Mouse (Mus musculus) embryonic facial prominence, embryonic 12.5 days (tissue): Measurements from ENCODE around the gene Olfr891. TPM values are rescaled to one million over a fixed set of nuclear protein-coding genes. Genes with fewer than 3 reads are reported as not detected.
"Not testable (repeated sequence)": the region's sequence is repeated elsewhere in the genome, so short reads cannot be mapped to it uniquely, and the experiment has no call there.

Source experiments
- ATAC-seq: fragments of 200-750 bp; cut with Nextera tagmentation; 2 replicates; pipeline ENCODE4 v1.8.0; 2017; ENCODE audit not compliant: insufficient number of reproducible peaks, insufficient read depth, low FRiP score, low TSS enrichment
- H3K27ac ChIP-seq: fragments of 300-500 bp; sonication (generic); 2 replicates; pipeline ENCODE4 v1.5.1; 2016; ENCODE audit warnings: mild to moderate bottlenecking
- H3K27me3 ChIP-seq: fragments of 300-500 bp; sonication (generic); 2 replicates; pipeline ENCODE4 v1.6.1; 2016; ENCODE audit warnings: mild to moderate bottlenecking, moderate library complexity
- H3K36me3 ChIP-seq: fragments of 300-500 bp; sonication (generic); 2 replicates; pipeline ENCODE4 v1.6.1; 2016; ENCODE audit warnings: mild to moderate bottlenecking
- H3K4me1 ChIP-seq: fragments of 300-500 bp; sonication (generic); 2 replicates; pipeline ENCODE4 v1.6.1; 2016
- H3K4me2 ChIP-seq: fragments of 300-500 bp; sonication (generic); replicated peaks from 2 replicates; pipeline ENCODE4 v1.6.1; 2016; ENCODE audit warnings: mild to moderate bottlenecking, moderate library complexity
- H3K4me3 ChIP-seq: fragments of 300-500 bp; sonication (generic); 2 replicates; pipeline ENCODE4 v1.5.1; 2016; ENCODE audit warnings: mild to moderate bottlenecking
- H3K9ac ChIP-seq: fragments of 300-500 bp; sonication (generic); 2 replicates; pipeline ENCODE4 v1.6.1; 2016; ENCODE audit warnings: mild to moderate bottlenecking, moderate library complexity
- H3K9me3 ChIP-seq: fragments of 300-500 bp; sonication (generic); 2 replicates; pipeline ENCODE4 v1.6.1; 2016; ENCODE audit warnings: mild to moderate bottlenecking, moderate library complexity
- WGBS: fragments of 180-500 bp; shearing (Covaris S2); methylation state at CpG from one replicate; pipeline ENCODE4 v1.1.7; 2016; 5-methylcytosine and 5-hydroxymethylcytosine counted together
- polyA plus RNA-seq: library from polyadenylated mRNA; unstranded; fragments of >200 nt; fragmentation: Nextera tagmentation; extraction: Ambion mirVana; gene quantifications from 2 replicates; pipeline ENCODE4 v1.2.1, GENCODE M21; 2016

The Olfr891 gene
- polyA plus RNA-seq: not detected in 2 replicates

GRCm38 (mm10) chr9:38180721-38181120 is at the start of gene Olfr891:
TSS of gene Olfr891 (minus strand) at chr9:38180821.
- Histone ChIP-seq H3K4me1 (no peaks in the 10 kb centered on the region), H3K4me3 (no peak within 1 kb of the TSS), H3K9ac (no peak within 1 kb of the TSS), H3K27ac (no peak within 1 kb of the TSS), H3K9me3 (peaks cover 4% of the 10 kb centered on the region; the same call in 1 of the 2 replicates), H3K36me3 (no peaks in the 10 kb centered on the region), H3K27me3 (no peaks in the 10 kb centered on the region), H3K4me2 (no peak within 1 kb of the TSS)
- 78% methylated on average over 1 of the region's 1 CpGs for WGBS
- ATAC-seq: no peak

GRCm38 (mm10) chr9:38217755-38218154 is 37.1 kb upstream of the Olfr891 start, which contains the start of gene Olfr894:
TSS of gene Olfr894 (plus strand) at chr9:38218055.
- Histone ChIP-seq H3K27ac (no peak within 1 kb of the TSS), H3K27me3 (no peaks in the 10 kb centered on the region), H3K4me2 (no peak within 1 kb of the TSS), H3K36me3 (no peaks in the 10 kb centered on the region), H3K9ac (no peak within 1 kb of the TSS), H3K9me3 (no peaks in the 10 kb centered on the region), H3K4me3 (no peak within 1 kb of the TSS), H3K4me1 (no peaks in the 10 kb centered on the region)
- ATAC-seq: no peak

DNA sequence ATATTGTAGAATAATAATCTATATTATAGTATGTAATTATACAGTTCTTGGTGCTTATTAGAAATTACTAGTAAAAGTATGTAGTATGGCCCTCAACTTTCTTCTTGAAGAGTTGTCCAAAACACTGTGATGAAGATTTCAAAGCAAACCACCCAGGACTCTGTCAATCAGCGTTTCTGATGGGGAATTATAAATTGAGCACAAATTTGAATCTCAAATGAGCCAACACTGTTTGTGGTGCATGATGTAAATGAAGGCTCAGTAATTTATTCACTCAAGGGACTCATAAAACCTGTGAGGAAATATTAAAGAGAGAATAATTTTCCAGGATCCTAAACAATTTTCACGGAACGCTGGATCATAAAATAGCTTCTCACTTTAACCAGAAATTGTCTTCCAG is 27.4 kb upstream of the Olfr891 start, which contains the start of gene Olfr893:
Gene Olfr893 (plus strand): TSS at position 301 of the 400 bp plus-strand sequence.
- Histone ChIP-seq H3K9me3 (no peaks in the 10 kb centered on the region), H3K27ac (no peak within 1 kb of the TSS), H3K4me2 (no peak within 1 kb of the TSS), H3K27me3 (no peaks in the 10 kb centered on the region), H3K4me1 (no peaks in the 10 kb centered on the region), H3K36me3 (no peaks in the 10 kb centered on the region), H3K4me3 (no peak within 1 kb of the TSS), H3K9ac (no peak within 1 kb of the TSS)
- no peak for ATAC-seq
- WGBS: 89% methylated on average over 3 of the region's 3 CpGs

DNA sequence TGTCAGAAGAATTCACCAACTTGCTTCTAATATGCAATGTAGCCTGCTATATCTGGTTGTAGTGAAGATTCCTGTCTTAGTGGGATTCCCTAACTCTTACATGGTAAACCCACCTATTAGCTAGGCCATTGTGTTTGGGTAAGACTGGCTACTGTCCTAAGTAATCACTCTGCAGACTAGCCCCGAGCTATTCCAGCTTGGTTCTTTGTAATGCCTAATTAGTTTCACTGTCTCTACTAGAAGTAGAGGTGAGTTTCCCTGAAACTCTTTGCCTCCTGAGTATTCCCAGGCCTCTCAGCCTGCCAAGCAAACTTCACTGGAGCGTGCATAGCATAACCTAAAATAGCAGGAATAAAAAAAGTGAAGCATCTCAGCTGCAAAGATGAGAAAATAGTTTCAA is 12.3 kb downstream of the Olfr891 start:
- WGBS: 47% methylated on average over 2 of the region's 2 CpGs
- H3K4me1 ChIP-seq, ATAC-seq: not testable (repeated sequence)

DNA sequence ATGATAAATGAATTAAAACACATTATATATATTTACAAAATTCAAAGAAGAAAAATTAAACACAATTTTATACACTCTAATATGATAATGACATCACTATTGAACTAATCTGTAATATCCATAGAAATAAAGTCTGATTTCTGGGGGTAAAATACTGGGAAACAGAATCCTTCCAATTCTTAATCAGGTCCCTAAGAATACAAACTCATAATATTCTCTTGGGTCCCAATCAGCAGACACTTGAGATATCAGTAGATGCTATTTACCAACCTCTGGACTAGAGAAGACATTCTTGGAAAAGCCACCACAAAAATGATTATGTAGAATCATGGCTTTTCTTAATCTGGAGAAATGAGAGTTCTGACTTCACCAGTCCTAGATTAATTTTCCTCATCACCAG is 38.4 kb downstream of the Olfr891 start, which contains the start of gene Olfr890:
Gene Olfr890 (plus strand): TSS at position 301 of the 400 bp plus-strand sequence.
- Histone ChIP-seq H3K4me2 (no peak within 1 kb of the TSS), H3K4me1 (no peaks in the 10 kb centered on the region), H3K27ac (no peak within 1 kb of the TSS), H3K9me3 (no peaks in the 10 kb centered on the region), H3K9ac (no peak within 1 kb of the TSS), H3K27me3 (no peaks in the 10 kb centered on the region), H3K36me3 (no peaks in the 10 kb centered on the region), H3K4me3 (no peak within 1 kb of the TSS)
- ATAC-seq: no peak

More for the DNA sequence above, 12.3 kb downstream of the Olfr891 start:
- not testable (repeated sequence) for H3K4me2 ChIP-seq, H3K27me3 ChIP-seq, H3K27ac ChIP-seq, H3K36me3 ChIP-seq, H3K4me3 ChIP-seq, H3K9me3 ChIP-seq, H3K9ac ChIP-seq

Other genes with a start within 250 kb of the Olfr891 start
- not detected in 2 replicates for gene Olfr881, start 189.0 kb downstream of the Olfr891 start, polyA plus RNA-seq
- gene Olfr883, start 155.0 kb downstream of the Olfr891 start, polyA plus RNA-seq: not detected in 2 replicates
- gene Olfr884, start 134.3 kb downstream of the Olfr891 start, polyA plus RNA-seq: not detected in 2 replicates
- not detected in 2 replicates for gene Olfr885, start 119.5 kb downstream of the Olfr891 start, polyA plus RNA-seq
- gene Olfr887, start 96.7 kb downstream of the Olfr891 start, polyA plus RNA-seq: not detected in 2 replicates
- gene Olfr888, start 72.7 kb downstream of the Olfr891 start, polyA plus RNA-seq: not detected in 2 replicates
- 0.10 TPM in 2 replicates for gene Olfr889, start 65.6 kb downstream of the Olfr891 start, polyA plus RNA-seq
- not detected in 2 replicates for gene Olfr890, start 38.3 kb downstream of the Olfr891 start, polyA plus RNA-seq
- gene Olfr893, start 27.5 kb upstream of the Olfr891 start, polyA plus RNA-seq: not detected in 2 replicates
- not detected in 2 replicates for gene Olfr894, start 37.2 kb upstream of the Olfr891 start, polyA plus RNA-seq
- gene Olfr143, start 72.0 kb upstream of the Olfr891 start, polyA plus RNA-seq: not detected in 2 replicates
- gene Olfr895, start 87.0 kb upstream of the Olfr891 start, polyA plus RNA-seq: not detected in 2 replicates
- gene Olfr896-ps1, start 110.3 kb upstream of the Olfr891 start, polyA plus RNA-seq: not detected in 2 replicates
- gene Olfr25, start 148.2 kb upstream of the Olfr891 start, polyA plus RNA-seq: not detected in 2 replicates
- not detected in 2 replicates for gene Olfr898, start 167.6 kb upstream of the Olfr891 start, polyA plus RNA-seq
- not detected in 2 replicates for gene Olfr250, start 186.1 kb upstream of the Olfr891 start, polyA plus RNA-seq
- gene Olfr251, start 196.3 kb upstream of the Olfr891 start, polyA plus RNA-seq: not detected in 2 replicates
- gene Olfr147, start 220.9 kb upstream of the Olfr891 start, polyA plus RNA-seq: not detected in 2 replicates
- not detected in 2 replicates for gene Olfr901, start 248.6 kb upstream of the Olfr891 start, polyA plus RNA-seq